ENCODE assay signal across 13 mouse cellular contexts in genomic region chr8:86838707-86839438, GRCm38 (mm10).
"Had no signal": no experiment of that assay in that cellular context is flagged by ENCODE, and none has a peak within 500 bp of the region (broad histone marks: within the 10 kb centered on the region; RNA-seq: fewer than 3 reads in every experiment).

No protein-coding gene starts in this region.

- H3K27me3 ChIP-seq: liver, embryonic 13.5 days; neural tube, embryonic 13.5 days had no signal

- H3K9ac ChIP-seq: liver, embryonic 13.5 days; neural tube, embryonic 13.5 days had no signal

- H3K4me1 ChIP-seq: neural tube, embryonic 13.5 days had no signal

- ATAC-seq: intestine, postnatal 0 days had no signal

- H3K27ac ChIP-seq: kidney, postnatal 0 days; liver, embryonic 13.5 days; neural tube, embryonic 13.5 days had no signal

- H3K9me3 ChIP-seq: neural tube, embryonic 13.5 days had no signal

- H3K4me2 ChIP-seq: liver, embryonic 13.5 days; neural tube, embryonic 13.5 days had no signal

- H3K4me3 ChIP-seq: liver, embryonic 13.5 days; neural tube, embryonic 13.5 days had no signal

- DNase-seq: kidney, adult 2 months; kidney, postnatal 36 days; liver, embryonic 13.5 days; lung, adult 2 months; lung, postnatal 14 days; lung, postnatal 4 days; midbrain, embryonic 14.5 days; thymus, adult 2 months; thymus, postnatal 14 days; thymus, postnatal 4 days had no signal
